Mouse (Mus musculus): ENCODE results near the gene Rbfox3. TPM values are rescaled to one million over a fixed set of nuclear protein-coding genes. Genes with fewer than 3 reads are reported as not detected.
A peak's percentile ranks its signal among the peaks of the same experiment; 100 is the strongest.

Rbfox3 gene
- total and polyA plus RNA-seq, 2 experiments from 2014 or later = 60.3 to 73.3 TPM

DNA sequence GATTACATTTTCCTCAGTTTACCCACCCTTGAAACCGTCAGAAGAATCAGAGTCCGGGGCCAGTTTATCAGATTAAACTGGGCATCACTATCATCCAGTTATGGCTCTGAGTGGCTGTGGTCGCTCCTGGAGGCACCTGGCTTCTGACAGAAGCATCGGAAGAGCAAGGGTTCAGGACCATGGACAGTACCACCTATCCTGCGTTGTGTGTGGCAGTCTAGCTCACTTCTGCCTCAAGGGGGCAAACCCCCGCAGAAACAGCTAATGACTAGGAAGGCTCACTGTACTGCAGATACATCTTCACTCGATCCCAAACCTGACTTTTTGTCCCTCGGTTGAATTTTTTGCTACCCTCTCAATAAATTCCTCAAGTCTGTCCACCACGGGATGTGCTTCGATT, 252.1 kb downstream of the Rbfox3 start:
- Histone ChIP-seq H3K36me3 (ENCODE audit: insufficient read depth, low read length) (no peaks in the 10 kb centered on the region), H3K27me3 (ENCODE audit: insufficient read depth, low read length) (no peaks in the 10 kb centered on the region), H3K4me1 (ENCODE audit: insufficient read depth, low read length) (peaks cover 11% of the 10 kb centered on the region; the same call in 1 of the 2 replicates), H3K27ac (ENCODE audit: low read depth, low read length) (no peak overlapping the region), H3K9me3 (ENCODE audit: low read length) (no peaks in the 10 kb centered on the region), H3K4me3 (ENCODE audit: low read depth, low read length) (no peak overlapping the region), H3K9ac (replicated peaks; ENCODE audit: low read length, poor library complexity, severe bottlenecking) (no peak overlapping the region), H3K4me2 (ENCODE audit: low read depth, low read length, poor library complexity, severe bottlenecking) (no peak overlapping the region)
- TF ChIP-seq CTCF (IDR thresholded peaks at IDR 0.05) = peak; percentile 67
- WGBS = 25% methylated on average over 10 of the region's 10 CpGs
- DNase-seq (ENCODE audit: low spot score) = peak; percentile 68
- no peak for ATAC-seq (ENCODE audit: low FRiP score)

- no peak overlapping the region for H3K4me2 ChIP-seq (ENCODE audit: low read depth, low read length, poor library complexity, severe bottlenecking)
- 55% methylated on average over 4 of the region's 4 CpGs for WGBS
- H3K9ac ChIP-seq (replicated peaks; ENCODE audit: low read length, poor library complexity, severe bottlenecking) = no peak overlapping the region
- ATAC-seq (ENCODE audit: low FRiP score) (no peak), DNase-seq (ENCODE audit: low spot score) (no peak)
- H3K9me3 ChIP-seq (ENCODE audit: low read length) = no peaks in the 10 kb centered on the region
- H3K4me1 ChIP-seq (ENCODE audit: insufficient read depth, low read length) = peaks cover 11% of the 10 kb centered on the region; the same call in 1 of the 2 replicates
- no peak overlapping the region for H3K4me3 ChIP-seq (ENCODE audit: low read depth, low read length)
- H3K27me3 ChIP-seq (ENCODE audit: insufficient read depth, low read length) = no peaks in the 10 kb centered on the region
- no peak overlapping the region for H3K27ac ChIP-seq (ENCODE audit: low read depth, low read length)
- no peaks in the 10 kb centered on the region for H3K36me3 ChIP-seq (ENCODE audit: insufficient read depth, low read length)
- no peak for TF ChIP-seq CTCF (IDR thresholded peaks at IDR 0.05)
Observed at GRCm38 (mm10) chr11:118655833-118656232, 255.6 kb downstream of the Rbfox3 start.

GRCm38 (mm10) chr11:118653521-118654318, 257.7 kb downstream of the Rbfox3 start:
- Histone ChIP-seq H3K36me3 (ENCODE audit: insufficient read depth, low read length) (no peaks in the 10 kb centered on the region), H3K4me3 (ENCODE audit: low read depth, low read length) (no peak overlapping the region), H3K4me2 (ENCODE audit: low read depth, low read length, poor library complexity, severe bottlenecking) (no peak overlapping the region), H3K27ac (ENCODE audit: low read depth, low read length) (no peak overlapping the region), H3K9me3 (ENCODE audit: low read length) (no peaks in the 10 kb centered on the region), H3K27me3 (ENCODE audit: insufficient read depth, low read length) (no peaks in the 10 kb centered on the region), H3K9ac (replicated peaks; ENCODE audit: low read length, poor library complexity, severe bottlenecking) (no peak overlapping the region), H3K4me1 (ENCODE audit: insufficient read depth, low read length) (peaks cover 9% of the 10 kb centered on the region; the same call in 1 of the 2 replicates)
- no peak for DNase-seq (ENCODE audit: low spot score)
- 88% methylated on average over 14 of the region's 14 CpGs for WGBS
- no peak for TF ChIP-seq CTCF (IDR thresholded peaks at IDR 0.05)
- ATAC-seq (ENCODE audit: low FRiP score) = no peak

- ATAC-seq (ENCODE audit: low FRiP score) (no peak), DNase-seq (ENCODE audit: low spot score) (no peak)
- H3K4me3 ChIP-seq (ENCODE audit: low read depth, low read length) = no peak overlapping the region
Observed at GRCm38 (mm10) chr11:118652401-118653240, 258.8 kb downstream of the Rbfox3 start.

GRCm38 (mm10) chr11:118648369-118648768, 263.0 kb downstream of the Rbfox3 start:
- DNase-seq (ENCODE audit: low spot score) (no peak), ATAC-seq (ENCODE audit: low FRiP score) (no peak)
- Histone ChIP-seq H3K4me2 (ENCODE audit: low read depth, low read length, poor library complexity, severe bottlenecking) (no peak overlapping the region), H3K9me3 (ENCODE audit: low read length) (no peaks in the 10 kb centered on the region), H3K27ac (ENCODE audit: low read depth, low read length) (no peak overlapping the region), H3K4me3 (ENCODE audit: low read depth, low read length) (no peak overlapping the region), H3K36me3 (ENCODE audit: insufficient read depth, low read length) (no peaks in the 10 kb centered on the region), H3K9ac (replicated peaks; ENCODE audit: low read length, poor library complexity, severe bottlenecking) (no peak overlapping the region), H3K27me3 (ENCODE audit: insufficient read depth, low read length) (no peaks in the 10 kb centered on the region), H3K4me1 (ENCODE audit: insufficient read depth, low read length) (no peaks in the 10 kb centered on the region)
- peak; percentile 49 for TF ChIP-seq CTCF (IDR thresholded peaks at IDR 0.05)
- 24% methylated on average over 5 of the region's 5 CpGs for WGBS

More at GRCm38 (mm10) chr11:118652401-118653240, 258.8 kb downstream of the Rbfox3 start:
- no peak for TF ChIP-seq CTCF (IDR thresholded peaks at IDR 0.05)
- H3K27me3 ChIP-seq (ENCODE audit: insufficient read depth, low read length) = no peaks in the 10 kb centered on the region
- H3K4me2 ChIP-seq (ENCODE audit: low read depth, low read length, poor library complexity, severe bottlenecking) = no peak overlapping the region
- 83% methylated on average over 13 of the region's 13 CpGs for WGBS
- no peaks in the 10 kb centered on the region for H3K36me3 ChIP-seq (ENCODE audit: insufficient read depth, low read length)
- H3K4me1 ChIP-seq (ENCODE audit: insufficient read depth, low read length) = peaks cover 3% of the 10 kb centered on the region; the same call in 1 of the 2 replicates
- H3K9me3 ChIP-seq (ENCODE audit: low read length) = no peaks in the 10 kb centered on the region
- no peak overlapping the region for H3K9ac ChIP-seq (replicated peaks; ENCODE audit: low read length, poor library complexity, severe bottlenecking)
- H3K27ac ChIP-seq (ENCODE audit: low read depth, low read length) = no peak overlapping the region
